Mouse (Mus musculus) monocyte, adult 5-6 weeks (primary cell): ENCODE measurements around the gene Ccdc103. TPM values are rescaled to one million over a fixed set of nuclear protein-coding genes. Genes with fewer than 3 reads are reported as not detected.

ENCODE experiments used
- ATAC-seq: fragments of 153-309, 156-312 bp; replicated peaks from 2 replicates; pipeline ENCODE4 v1.8.0; 2017; ENCODE audit warnings: mild to moderate bottlenecking; ENCODE audit not compliant: low TSS enrichment, insufficient number of reproducible peaks, severe bottlenecking, poor library complexity, low FRiP score
- total RNA-seq: library from RNA; stranded (forward); fragments of 200-1000, 200-491, 200-594 nt; gene quantifications from 3 replicates; pipeline ENCODE4 v1.2.3, GENCODE M21; 2017

The Ccdc103 gene
- not detected in 3 replicates for total RNA-seq

DNA sequence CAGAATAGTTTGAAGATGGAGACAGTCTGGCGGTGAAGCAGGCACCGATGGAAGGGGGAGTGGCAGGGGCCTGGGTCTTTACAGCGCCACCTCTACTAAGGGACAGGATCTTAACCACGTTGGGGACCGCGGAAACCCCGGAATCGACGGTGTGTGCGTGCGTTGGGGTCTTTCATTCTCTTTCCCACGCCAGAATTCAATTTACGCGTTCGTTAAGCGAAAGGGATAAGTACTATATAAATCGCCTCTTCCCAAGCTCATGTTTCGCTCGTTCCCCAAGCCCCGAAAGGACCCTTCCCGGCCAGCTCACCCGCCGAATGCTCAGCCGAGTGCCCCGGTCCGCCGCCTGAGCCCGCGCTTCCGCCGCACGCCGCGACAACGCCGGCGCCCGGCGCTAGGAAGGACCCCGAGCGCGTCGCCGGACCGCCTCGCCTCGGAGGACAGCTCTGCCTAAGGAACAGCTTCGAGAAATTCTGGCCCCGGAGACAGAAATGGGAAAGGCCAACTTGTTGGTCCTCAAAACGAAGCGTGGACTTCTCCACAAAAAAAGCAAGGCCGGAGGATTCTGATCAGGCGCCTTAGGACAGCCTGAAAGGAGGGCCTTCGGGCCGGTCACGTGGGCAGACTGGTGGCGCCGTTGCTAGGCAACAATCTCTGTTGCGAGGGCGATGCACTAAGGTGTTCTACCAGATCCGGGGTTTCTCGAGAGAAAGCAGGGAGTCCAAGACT is at the start of gene Ccdc103, which contains the start of gene Eftud2:
Gene Ccdc103 (plus strand): TSS at position 620 of the 729 bp plus-strand sequence.
Gene Eftud2 (minus strand): TSS at position 401 of the 729 bp plus-strand sequence.
- peak; percentile 86 for ATAC-seq

DNA sequence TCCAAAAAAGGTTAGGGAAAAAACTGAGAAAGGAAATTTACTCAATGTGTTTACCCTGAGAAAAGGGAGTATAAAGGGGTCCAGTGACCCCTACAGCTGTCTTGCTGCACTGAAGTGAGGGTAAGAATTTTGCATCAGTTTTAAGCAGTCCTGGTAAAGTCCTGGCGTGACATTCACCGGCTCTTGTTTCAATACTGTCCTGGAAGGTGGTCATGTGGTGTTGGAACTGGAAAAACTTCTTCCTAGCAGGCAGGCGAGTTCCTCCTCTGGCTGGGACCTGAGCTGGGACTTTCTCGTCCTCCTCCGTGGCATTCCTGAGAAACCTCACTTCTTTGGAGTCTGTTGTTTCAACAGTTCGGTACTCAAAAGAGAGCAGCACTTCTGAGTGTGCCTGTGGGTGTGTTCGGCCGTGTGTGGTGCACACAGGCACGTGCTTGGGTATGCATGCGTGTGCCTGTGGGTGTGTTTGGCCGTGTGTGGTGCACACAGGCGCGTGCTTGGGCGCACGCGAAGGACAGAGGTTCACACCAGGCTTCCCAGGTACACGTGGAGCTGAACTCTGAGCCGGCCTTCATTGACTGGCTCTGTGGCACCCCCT is 48.2 kb upstream of the Ccdc103 start:
- ATAC-seq = no peak

DNA sequence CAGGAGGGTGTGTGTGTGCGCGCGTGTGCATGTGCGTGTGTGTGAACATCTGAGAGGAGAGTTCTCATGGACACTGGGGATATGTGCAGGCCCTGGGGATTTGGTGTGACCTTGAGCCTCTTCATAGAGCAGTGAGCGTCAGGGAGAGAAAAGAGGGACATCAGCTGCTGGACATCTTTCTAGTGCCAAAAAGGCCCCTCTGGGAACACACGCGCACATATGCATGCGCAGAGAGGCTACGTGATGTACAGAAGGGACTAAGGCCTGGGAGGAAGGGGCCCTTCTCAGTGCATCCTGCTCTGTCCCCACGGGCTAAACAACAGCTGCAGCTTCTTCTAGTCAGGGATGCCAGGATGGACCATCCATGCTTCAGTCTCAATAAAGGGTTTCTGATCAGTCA is 46.8 kb upstream of the Ccdc103 start:
- no peak for ATAC-seq

DNA sequence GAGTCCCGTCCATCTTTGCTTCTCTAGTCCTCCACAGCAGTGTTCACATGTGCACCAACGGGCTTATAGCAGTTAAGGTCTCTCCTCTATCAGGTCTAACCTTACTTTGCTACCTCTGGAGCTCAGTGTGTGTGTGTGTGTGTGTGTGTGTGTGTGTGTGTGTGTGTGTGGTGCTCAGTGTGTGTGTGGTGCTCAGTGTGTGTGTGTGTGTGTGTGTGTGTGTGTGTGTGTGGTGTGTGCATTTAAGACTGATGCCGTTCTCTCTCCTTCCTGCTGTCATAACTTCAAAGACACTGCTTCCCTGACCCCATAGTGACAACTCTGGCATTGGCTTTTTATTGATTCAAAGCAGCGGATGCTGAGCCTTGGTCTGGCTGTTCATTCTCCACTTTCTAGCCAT is 45.5 kb upstream of the Ccdc103 start, which contains the start of gene Higd1b:
Gene Higd1b (plus strand): TSS at position 301 of the 400 bp plus-strand sequence.
- no peak for ATAC-seq

DNA sequence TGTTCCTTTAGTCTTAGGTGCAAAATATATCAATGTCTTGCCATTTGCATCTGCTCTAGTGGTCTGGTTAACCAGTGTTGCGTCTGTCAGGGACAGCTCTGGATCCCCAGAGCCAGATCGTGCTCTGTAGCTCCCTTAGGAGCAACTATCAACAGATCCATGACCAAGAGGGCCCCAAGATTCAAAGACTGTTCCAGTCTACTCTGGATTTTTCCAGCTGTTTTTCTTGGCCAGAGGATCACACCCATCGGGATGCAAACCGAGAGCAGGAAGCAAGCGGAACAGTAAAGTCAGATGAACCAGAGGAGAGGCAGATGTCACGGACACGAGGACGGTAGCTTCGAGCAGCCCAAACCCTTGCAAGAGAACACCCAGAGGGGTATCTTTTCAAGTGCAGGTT is 44.9 kb upstream of the Ccdc103 start:
- no peak for ATAC-seq

DNA sequence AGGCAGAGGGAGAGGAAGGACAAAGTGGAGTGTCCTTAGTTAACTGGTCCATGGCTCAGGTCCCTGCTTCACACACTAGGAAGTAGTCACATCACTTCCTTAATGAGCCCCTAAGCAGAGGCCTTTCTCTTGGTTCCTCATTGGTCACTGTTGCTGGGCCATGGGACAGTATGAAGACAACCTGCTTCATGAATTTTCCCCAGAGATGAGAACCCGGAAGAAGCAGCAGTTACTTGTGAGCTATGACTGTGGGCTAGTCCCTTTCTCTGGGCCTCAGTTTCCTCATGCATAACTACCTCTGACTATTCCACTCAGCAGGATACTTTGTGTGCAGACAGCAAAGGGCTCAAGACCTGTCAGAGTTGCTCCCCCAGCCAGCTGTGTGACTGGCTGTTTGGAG is 43.6 kb upstream of the Ccdc103 start:
- ATAC-seq = no peak

DNA sequence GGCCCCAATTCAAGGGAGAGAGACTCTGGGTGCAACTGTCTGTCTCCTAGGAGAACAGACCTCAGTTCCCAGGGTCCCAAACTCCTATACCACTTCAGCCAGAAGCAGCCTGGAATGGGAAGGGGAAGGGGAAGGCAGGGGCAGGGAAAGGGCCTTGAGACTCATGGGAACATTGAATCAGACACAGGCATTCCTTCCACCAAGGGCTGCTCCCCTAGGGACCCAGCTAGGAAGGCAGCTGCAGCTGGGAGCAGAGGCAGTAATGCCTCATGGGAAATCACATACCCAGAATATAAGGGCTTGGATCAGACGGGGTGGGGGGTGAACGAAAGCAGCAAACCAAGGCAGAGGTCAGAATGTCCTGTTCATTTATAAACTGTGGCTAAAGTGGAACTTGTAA is 42.9 kb upstream of the Ccdc103 start:
- ATAC-seq = no peak

DNA sequence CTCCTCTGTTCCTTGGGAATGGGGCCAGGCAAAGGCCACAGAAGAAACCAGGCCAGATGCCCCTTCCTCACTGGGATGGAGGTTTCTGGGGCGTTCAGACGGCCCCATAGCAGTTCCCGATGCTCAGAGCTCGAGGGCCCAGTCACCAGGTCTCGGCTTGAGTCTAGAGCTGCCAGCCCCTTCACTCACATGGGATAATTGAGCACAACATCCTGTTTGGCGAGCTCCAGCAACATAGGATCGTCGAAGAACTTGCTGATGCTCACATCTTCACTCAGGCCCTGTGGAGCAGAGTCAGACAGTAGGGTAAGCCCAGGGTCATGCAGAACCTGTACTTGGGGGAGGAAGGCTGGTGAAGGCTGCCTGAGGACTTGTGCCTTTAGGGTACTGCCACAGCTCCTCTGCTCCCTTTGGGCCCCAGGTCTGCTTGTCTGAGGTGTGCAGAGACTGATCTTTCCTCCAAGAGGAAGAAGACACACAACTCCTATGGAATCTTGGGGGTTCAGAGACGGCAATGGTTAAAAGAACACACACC is 42.3 kb upstream of the Ccdc103 start:
- ATAC-seq = no peak

DNA sequence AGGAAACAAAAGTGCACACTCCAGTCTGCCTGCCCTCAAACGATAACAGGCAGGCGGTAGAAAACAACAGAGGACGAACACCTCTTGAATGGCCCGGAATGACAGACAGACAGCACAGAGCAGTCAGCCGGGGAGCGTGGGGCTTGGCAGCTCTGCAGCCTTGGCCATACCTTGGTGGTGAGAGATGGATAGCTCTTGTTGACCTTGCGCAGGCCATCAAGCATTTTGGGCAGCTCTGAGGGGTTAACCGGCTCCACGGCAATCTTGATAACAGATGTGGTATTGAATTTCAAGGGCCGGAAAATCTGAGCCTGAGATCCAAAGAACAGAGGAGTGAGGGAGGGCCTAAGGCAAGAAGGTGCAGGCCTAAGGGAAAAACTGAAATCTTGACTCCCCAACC is 35.1 kb upstream of the Ccdc103 start:
- ATAC-seq = no peak

DNA sequence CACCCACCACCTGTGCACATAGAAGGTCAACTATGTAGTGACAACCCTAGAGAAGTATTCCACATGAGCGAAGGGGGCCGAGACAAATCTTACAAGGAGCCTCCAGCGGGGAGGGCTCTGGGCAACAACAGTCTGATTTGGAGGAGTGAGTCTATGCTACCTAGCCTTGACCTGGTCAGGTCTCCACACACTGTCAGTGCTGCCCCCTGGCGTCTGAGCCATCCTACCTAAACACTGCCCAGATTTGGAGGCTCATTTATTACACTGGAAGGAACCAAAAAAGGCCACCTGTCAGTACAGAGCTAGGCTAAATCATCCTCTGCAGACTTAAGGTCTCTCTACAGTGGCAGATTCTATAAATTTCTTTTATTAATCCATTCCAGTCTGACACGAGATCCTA is 29.1 kb upstream of the Ccdc103 start:
- ATAC-seq = no peak; the same call in 1 of the 2 replicates

DNA sequence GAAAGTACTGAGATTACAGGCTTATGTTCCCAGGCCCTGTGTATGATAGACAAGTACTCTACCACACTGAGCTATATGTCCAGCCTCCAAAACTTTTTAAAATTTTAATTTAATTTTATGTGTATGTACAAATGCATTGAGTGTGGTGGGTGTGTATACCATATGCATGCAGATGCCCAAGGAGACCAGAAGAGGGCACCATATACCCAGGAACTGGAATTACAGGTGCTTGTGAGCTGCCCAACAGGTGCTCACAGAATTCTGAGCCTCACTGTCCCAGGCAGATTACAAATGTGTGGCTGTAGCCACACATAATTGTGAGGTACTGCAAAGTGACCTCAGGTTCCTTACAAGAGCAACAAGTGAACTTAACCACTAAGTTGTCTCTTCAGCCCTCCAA is 27.2 kb upstream of the Ccdc103 start:
- no peak for ATAC-seq

DNA sequence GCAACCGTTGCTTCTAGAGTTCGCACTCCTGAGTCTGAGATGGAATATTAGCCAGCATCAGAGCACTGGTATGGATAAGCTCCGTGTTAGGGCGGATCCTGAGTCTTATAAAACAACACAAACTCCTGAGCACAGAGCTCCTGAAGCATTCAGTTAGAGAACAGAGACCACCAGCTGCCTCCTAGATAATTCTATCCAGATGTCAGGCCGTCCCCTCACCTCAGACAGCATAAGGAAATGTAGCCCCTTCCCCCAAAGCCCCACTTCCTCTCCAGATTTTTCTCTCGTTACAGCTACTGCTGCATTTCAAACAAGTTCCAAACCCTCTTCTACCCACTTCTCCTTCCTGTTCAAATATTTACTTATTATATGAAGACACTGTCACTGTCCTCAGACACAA is 25.1 kb upstream of the Ccdc103 start:
- ATAC-seq = no peak

DNA sequence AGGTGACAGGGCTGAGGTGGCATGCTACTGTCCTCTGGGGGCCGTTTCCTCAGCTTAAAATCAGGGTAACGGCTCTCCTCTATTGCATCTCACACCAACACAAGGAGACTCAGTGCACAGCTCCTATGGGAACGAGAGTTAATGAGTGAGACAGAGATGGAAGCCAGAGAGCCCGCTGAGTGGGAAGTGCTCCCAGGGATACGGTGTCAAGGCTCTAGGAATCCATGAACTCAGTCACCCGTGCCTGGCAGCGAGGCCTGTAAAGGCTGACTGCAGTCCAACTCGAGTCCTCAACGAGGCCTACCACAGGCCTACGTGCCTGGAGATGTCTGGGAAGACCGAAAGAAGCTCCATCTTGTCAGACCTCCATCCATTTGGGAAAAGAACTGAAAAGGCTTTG is 22.1 kb upstream of the Ccdc103 start:
- ATAC-seq = no peak

DNA sequence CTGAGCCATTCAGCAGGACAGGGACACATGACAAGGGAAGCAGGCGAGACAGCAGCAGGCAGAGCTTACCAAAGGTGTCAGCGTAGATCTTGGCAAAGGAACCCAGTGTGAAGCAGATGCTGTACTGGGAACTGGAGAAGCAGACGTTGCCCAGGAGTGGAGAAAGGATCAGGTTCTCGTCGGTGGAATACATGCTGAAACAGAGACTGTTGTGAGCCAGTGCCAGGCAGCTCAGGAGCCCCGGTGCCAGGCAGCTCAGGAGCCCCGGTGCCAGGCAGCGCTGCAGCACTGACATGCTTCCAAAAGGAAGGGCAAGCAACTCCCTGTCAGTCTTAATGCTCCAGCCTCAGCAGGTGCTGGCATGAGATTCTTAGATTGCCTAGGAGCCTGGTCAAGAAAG is 21.1 kb upstream of the Ccdc103 start:
- no peak for ATAC-seq

DNA sequence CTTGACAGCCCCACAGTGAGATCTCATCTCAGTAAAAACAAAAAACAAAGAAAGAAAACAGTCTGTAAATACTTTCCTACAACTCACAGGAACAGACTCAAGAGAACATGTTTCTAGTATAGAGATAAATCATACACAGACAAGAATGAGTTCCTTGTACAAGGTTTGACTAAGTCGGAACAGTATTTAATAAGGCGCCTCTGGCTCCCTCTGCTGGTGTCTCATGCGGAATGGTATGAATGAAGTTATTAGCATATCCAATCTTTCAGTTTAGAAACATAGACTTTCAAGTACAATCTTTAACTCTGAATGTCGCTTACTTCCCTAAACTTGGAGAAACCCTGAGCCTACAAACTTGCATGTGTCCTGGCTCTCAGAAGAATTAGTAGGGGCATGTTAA is 16.7 kb upstream of the Ccdc103 start:
- ATAC-seq = no peak; the same call in 1 of the 2 replicates

DNA sequence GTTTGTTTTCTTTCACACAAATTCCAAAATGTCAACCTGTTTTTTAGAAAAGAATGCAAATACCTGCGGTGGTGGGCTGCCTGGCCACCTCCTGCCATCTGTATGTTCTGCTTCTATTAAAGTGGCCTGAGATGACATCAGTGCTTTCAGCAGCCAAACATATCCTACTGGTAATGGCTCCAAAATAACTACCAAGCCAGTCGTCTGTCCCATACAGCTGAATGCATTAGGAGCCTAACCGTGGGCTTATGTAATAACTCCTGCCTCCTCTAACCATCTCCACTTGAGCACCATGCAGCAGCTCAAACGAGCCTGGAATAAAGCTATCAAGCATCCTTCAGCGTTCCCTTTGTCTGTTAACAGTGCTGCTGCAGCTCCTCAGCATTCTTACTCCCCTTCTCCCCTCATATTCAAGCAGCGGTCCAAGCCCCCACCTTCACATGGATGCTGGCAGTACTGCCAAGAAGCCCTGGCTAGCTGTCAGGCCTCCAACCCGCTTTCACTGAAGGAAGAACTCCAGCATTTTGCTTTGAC is 6.1 kb upstream of the Ccdc103 start:
- no peak for ATAC-seq

DNA sequence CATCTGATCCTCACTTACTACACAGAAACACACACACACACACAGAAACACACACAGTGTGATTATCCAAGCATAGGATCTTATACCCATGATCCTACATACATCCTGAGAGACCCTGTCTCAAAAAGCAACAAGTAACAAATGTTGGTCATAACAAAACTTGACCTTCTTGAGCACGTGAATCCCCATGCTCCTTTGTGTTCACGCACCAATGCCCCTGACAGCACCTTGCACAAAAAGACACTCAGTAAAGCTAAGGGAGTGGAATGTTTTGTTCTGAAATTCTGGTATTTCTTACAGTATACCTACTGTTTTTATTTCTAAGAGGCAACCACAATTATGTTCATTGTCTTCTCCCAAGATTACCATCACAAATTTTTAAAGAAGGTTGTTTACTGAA is 1.4 kb upstream of the Ccdc103 start:
- ATAC-seq = no peak

DNA sequence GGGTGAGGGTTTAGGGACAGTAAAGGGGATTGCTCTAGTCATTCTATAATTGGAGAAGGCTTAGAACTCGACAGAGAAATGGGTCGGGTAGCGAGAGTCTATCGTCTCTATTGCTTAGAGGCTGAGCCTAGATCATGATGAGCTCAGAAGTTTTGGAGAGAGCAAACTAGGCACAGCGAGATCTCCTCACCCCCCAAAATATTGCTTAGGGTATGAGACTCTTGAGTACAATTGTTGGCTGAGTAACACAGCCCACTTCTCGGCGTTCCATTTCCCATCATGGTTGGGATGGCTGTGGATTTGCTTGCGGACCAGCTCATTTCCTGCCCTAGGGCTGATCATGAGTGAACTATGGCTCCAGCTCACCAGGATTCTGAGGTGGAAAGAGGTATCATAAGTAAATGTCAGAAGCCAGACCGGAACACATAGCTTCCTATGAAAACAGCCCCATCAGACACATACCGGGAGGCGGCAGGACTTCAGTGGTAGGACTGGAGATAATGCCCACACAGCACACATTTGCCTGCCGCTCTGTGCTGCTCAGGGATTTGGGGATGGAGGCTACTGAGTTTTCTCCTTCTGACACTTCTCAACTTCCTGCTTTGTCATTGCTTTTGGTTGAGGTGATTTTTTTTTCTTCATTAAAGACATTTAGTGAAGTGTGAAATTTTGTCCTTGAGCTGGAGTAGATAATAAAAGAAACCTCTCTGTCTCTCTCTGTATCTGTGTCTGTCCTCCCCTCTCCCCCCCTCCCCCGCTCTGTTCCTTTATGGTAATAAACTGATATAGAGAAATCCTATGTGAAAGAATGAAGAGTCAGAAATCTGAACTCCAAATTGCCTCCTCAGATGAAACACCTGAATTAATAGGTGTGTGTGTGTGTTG is 552 bp downstream of the Ccdc103 start:
- ATAC-seq = no peak

DNA sequence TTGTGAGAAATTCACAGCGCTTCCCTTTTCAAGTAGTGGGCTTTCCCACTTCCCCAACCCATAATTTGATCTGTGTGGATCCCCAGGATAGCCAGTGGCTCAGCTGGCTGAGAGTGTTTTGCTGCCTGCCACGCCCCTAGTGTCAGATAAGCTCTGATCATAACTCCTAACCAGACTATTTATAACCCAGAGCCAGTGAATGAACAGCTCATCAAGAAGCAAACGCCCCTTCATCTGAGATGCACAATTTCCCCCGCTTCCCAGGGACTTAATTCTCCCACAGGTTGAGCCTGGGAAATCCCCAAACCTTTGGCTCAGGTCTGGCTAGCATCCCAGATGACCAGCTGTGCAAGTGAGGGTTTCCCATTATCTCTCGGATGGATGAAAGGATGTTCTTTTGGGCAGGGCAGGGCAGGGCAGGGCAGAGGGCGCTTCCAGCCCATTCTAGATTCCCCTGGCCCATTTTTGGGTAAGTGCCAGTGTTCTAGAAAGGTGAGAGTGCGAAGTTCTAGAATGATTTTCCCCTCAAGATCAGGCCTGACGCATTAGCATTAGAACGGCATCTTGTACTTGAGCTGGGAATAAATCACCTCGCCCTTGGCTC is 3.7 kb downstream of the Ccdc103 start, which contains the start of gene Fam187a:
Gene Fam187a (plus strand): TSS at position 554 of the 604 bp plus-strand sequence.
- ATAC-seq = no peak
